Mouse (Mus musculus) induced T-regulatory cell, adult 2 months (primary cell): ENCODE data around the gene Syna.
A peak's percentile ranks its signal among the peaks of the same experiment; 100 is the strongest.

ENCODE experiments used
- DNase-seq: peaks from one replicate; pipeline ENCODE4 v3.0.0-alpha.2; 2012; ENCODE audit warnings: low read depth

The Syna gene

GRCm38 (mm10) chr5:134567445-134567844, 7.5 kb upstream of the Syna start:
- no peak for DNase-seq

GRCm38 (mm10) chr5:134565696-134566095, 5.7 kb upstream of the Syna start:
- DNase-seq: no peak

- DNase-seq: no peak
These were observed 4.3 kb upstream of the Syna start for GRCm38 (mm10) chr5:134564272-134564671.

- no peak for DNase-seq
These were observed 640 bp upstream of the Syna start for GRCm38 (mm10) chr5:134560450-134561171.

GRCm38 (mm10) chr5:134555463-134556164, 4.4 kb downstream of the Syna start:
- peak; percentile 43 for DNase-seq

GRCm38 (mm10) chr5:134553951-134554546, 5.9 kb downstream of the Syna start:
- DNase-seq: no peak

- DNase-seq: peak; percentile 91
These were observed 7.6 kb downstream of the Syna start, which contains the start of gene Clip2 for GRCm38 (mm10) chr5:134552110-134552972. Clip2 (minus strand) TSS chr5:134552434.

- peak; percentile 50 for DNase-seq
These were observed 8.5 kb downstream of the Syna start for GRCm38 (mm10) chr5:134551233-134552109.

- peak; percentile 37 for DNase-seq
These were observed 9.1 kb downstream of the Syna start for GRCm38 (mm10) chr5:134550836-134551232.

GRCm38 (mm10) chr5:134549640-134550168, 10.3 kb downstream of the Syna start:
- peak; percentile 23 for DNase-seq

GRCm38 (mm10) chr5:134548306-134548705, 11.7 kb downstream of the Syna start:
- no peak for DNase-seq

- DNase-seq: no peak
These were observed 13.2 kb downstream of the Syna start for GRCm38 (mm10) chr5:134546790-134547189.

GRCm38 (mm10) chr5:134545242-134545629, 14.7 kb downstream of the Syna start:
- DNase-seq: peak; percentile 57

GRCm38 (mm10) chr5:134544516-134545241, 15.3 kb downstream of the Syna start:
- DNase-seq: no peak

GRCm38 (mm10) chr5:134541640-134542039, 18.3 kb downstream of the Syna start:
- DNase-seq: no peak

- no peak for DNase-seq
These were observed 19.1 kb downstream of the Syna start for GRCm38 (mm10) chr5:134540881-134541280.

GRCm38 (mm10) chr5:134539891-134540290, 20.1 kb downstream of the Syna start:
- peak; percentile 48 for DNase-seq

GRCm38 (mm10) chr5:134536036-134536435, 23.9 kb downstream of the Syna start:
- no peak for DNase-seq

- no peak for DNase-seq
These were observed 27.6 kb downstream of the Syna start for GRCm38 (mm10) chr5:134532417-134532816.

- no peak for DNase-seq
These were observed 28.4 kb downstream of the Syna start for GRCm38 (mm10) chr5:134531585-134531984.
